Mouse (Mus musculus): ENCODE data around the gene Kcnk18. TPM values are rescaled to one million over a fixed set of nuclear protein-coding genes. Genes with fewer than 3 reads are reported as not detected.

Kcnk18 gene
- polyA plus RNA-seq, 1 experiment from 2014 or later, result not detected

GRCm38 (mm10) chr19:59238630-59239029 lies 19.6 kb downstream of the Kcnk18 start:
- H3K9me3 ChIP-seq, result 0 out of 2 replicates have a peak, but pooled peaks cover 4% of the 10 kb centered on the region
- H3K4me1 ChIP-seq (replicated peaks), result peaks cover 13% of the 10 kb centered on the region
- H3K27me3 ChIP-seq (ENCODE audit: insufficient read depth, poor library complexity, severe bottlenecking), result peaks cover 20% of the 10 kb centered on the region
- WGBS, result 67% methylated on average over 3 of the region's 3 CpGs
- no peak overlapping the region for H3K4me3 ChIP-seq
- H3K27ac ChIP-seq, result no peak overlapping the region
- DNase-seq (ENCODE audit: low spot score), result no peak
- no peaks in the 10 kb centered on the region for H3K36me3 ChIP-seq

GRCm38 (mm10) chr19:59239124-59239817 lies 20.3 kb downstream of the Kcnk18 start:
- H3K36me3 ChIP-seq, result no peaks in the 10 kb centered on the region
- H3K27ac ChIP-seq, result no peak overlapping the region
- 29% methylated on average over 17 of the region's 17 CpGs for WGBS
- no peaks in the 10 kb centered on the region for H3K9me3 ChIP-seq
- H3K27me3 ChIP-seq (ENCODE audit: insufficient read depth, poor library complexity, severe bottlenecking), result peaks cover 20% of the 10 kb centered on the region
- peaks cover 13% of the 10 kb centered on the region for H3K4me1 ChIP-seq (replicated peaks)
- peak; percentile 84 for DNase-seq (ENCODE audit: low spot score)
- no peak overlapping the region for H3K4me3 ChIP-seq

DNA sequence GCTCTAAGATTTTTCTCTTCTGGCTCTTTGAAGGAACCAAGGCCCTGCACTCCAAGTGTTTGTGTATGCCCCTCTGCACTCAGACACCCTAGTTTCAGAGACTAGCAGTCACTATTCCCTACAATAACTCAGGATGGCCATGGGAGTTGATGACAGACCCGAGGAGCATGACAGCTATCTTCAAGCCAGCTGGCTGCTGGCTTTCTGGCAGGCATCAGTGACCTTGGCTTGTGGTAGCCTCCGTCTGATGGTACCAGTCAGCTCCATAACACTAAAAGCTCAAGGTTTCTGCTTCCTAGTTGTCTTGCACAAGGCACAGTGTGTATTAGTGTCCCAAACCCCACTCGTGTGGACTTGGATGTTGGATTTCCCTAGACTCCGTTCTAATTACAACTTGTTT lies 23.0 kb downstream of the Kcnk18 start:
- WGBS, result 88% methylated on average over 4 of the region's 4 CpGs
- H3K27me3 ChIP-seq (ENCODE audit: insufficient read depth, poor library complexity, severe bottlenecking), result peaks cover 20% of the 10 kb centered on the region
- no peak for DNase-seq (ENCODE audit: low spot score)
- no peak overlapping the region for H3K27ac ChIP-seq
- H3K4me3 ChIP-seq, result no peak overlapping the region
- H3K9me3 ChIP-seq, result no peaks in the 10 kb centered on the region
- no peaks in the 10 kb centered on the region for H3K36me3 ChIP-seq
- 0 out of 2 replicates have a peak, but pooled peaks cover 6% of the 10 kb centered on the region for H3K4me1 ChIP-seq (replicated peaks)

DNA sequence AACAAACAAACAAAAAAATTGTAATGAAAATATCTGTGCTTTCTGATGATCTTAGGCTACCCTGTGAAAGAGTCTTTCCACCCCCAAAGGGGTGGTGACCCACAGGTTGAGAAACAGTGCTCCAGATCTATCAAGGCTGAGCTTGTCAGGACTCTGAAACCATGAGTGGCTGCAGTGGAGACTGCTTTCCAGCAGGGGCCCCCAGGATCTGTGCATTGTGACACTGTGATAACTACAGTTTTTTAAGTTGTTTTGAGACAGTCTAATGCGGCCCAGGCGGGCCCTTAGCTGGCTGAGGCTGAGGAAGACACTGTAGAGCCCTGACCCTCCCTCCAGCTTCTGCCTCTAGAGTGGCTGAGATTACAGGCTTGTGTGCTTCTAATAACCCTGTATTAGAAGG lies 24.0 kb downstream of the Kcnk18 start:
- Histone ChIP-seq H3K27ac (no peak overlapping the region), H3K4me1 (replicated peaks) (peaks cover 6% of the 10 kb centered on the region; the same call in 1 of the 2 replicates), H3K4me3 (no peak overlapping the region), H3K27me3 (ENCODE audit: insufficient read depth, poor library complexity, severe bottlenecking) (peaks cover 15% of the 10 kb centered on the region; the same call in 1 of the 2 replicates), H3K36me3 (no peaks in the 10 kb centered on the region), H3K9me3 (no peaks in the 10 kb centered on the region)
- 85% methylated on average over 2 of the region's 2 CpGs for WGBS
- DNase-seq (ENCODE audit: low spot score), result no peak

GRCm38 (mm10) chr19:59248144-59248543 lies 29.1 kb downstream of the Kcnk18 start:
- H3K27me3 ChIP-seq (ENCODE audit: insufficient read depth, poor library complexity, severe bottlenecking), result no peaks in the 10 kb centered on the region
- no peak for DNase-seq (ENCODE audit: low spot score)
- H3K36me3 ChIP-seq, result no peaks in the 10 kb centered on the region
- H3K4me1 ChIP-seq (replicated peaks), result peaks cover 20% of the 10 kb centered on the region
- no peaks in the 10 kb centered on the region for H3K9me3 ChIP-seq
- no peak overlapping the region for H3K4me3 ChIP-seq
- H3K27ac ChIP-seq, result no peak overlapping the region
- 81% methylated on average over 4 of the region's 4 CpGs for WGBS

- 78% methylated on average over 11 of the region's 11 CpGs for WGBS
- H3K4me3 ChIP-seq, result no peak overlapping the region
- H3K36me3 ChIP-seq, result no peaks in the 10 kb centered on the region
- H3K27me3 ChIP-seq (ENCODE audit: insufficient read depth, poor library complexity, severe bottlenecking), result no peaks in the 10 kb centered on the region
- peaks cover 20% of the 10 kb centered on the region for H3K4me1 ChIP-seq (replicated peaks)
- peak; percentile 23 for DNase-seq (ENCODE audit: low spot score)
- no peak overlapping the region for H3K27ac ChIP-seq
- no peaks in the 10 kb centered on the region for H3K9me3 ChIP-seq
These were observed 29.7 kb downstream of the Kcnk18 start for GRCm38 (mm10) chr19:59248553-59249286.

DNA sequence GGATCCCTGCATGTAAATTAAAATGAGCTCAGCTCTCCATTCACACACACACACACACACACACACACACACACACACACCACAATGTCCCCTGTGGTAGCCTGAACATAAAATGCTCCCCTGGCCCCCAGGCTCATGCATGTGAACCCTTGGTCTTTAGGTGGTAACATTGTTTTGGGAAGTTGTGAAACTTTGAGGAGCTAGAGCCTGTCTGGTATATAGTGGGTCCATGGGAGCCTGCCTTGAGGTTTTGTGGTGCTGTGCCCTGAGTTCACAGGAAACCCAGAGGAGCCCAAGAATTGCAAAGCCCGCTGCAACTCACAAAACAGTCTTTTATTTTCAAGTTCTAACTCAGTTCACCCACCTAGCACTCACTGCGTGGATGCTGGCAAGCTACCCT lies 33.6 kb downstream of the Kcnk18 start:
- H3K27ac ChIP-seq, result no peak overlapping the region
- 69% methylated on average over 2 of the region's 2 CpGs for WGBS

GRCm38 (mm10) chr19:59259633-59260032 lies 40.6 kb downstream of the Kcnk18 start:
- Histone ChIP-seq H3K27ac (no peak overlapping the region), H3K9me3 (no peaks in the 10 kb centered on the region; the same call in 1 of the 2 replicates), H3K4me1 (replicated peaks) (peaks cover 32% of the 10 kb centered on the region), H3K36me3 (no peaks in the 10 kb centered on the region), H3K27me3 (ENCODE audit: insufficient read depth, poor library complexity, severe bottlenecking) (peaks cover 59% of the 10 kb centered on the region), H3K4me3 (no peak overlapping the region)
- 22% methylated on average over 5 of the region's 5 CpGs for WGBS
- DNase-seq (ENCODE audit: low spot score), result no peak

More for the DNA sequence above, 33.6 kb downstream of the Kcnk18 start:
- DNase-seq (ENCODE audit: low spot score), result no peak
- Histone ChIP-seq H3K4me3 (no peak overlapping the region), H3K36me3 (no peaks in the 10 kb centered on the region), H3K27me3 (ENCODE audit: insufficient read depth, poor library complexity, severe bottlenecking) (no peaks in the 10 kb centered on the region), H3K9me3 (no peaks in the 10 kb centered on the region; the same call in 1 of the 2 replicates), H3K4me1 (replicated peaks) (peaks cover 15% of the 10 kb centered on the region)

GRCm38 (mm10) chr19:59260718-59261442 lies 41.9 kb downstream of the Kcnk18 start, which contains the start of gene Slc18a2:
Gene Slc18a2, plus strand, starts transcription at chr19:59260896.
- Histone ChIP-seq H3K4me3 (peak within 1 kb of the TSS; percentile 61), H3K4me1 (replicated peaks) (peaks cover 44% of the 10 kb centered on the region), H3K36me3 (no peaks in the 10 kb centered on the region), H3K9me3 (no peaks in the 10 kb centered on the region; the same call in 1 of the 2 replicates), H3K27me3 (ENCODE audit: insufficient read depth, poor library complexity, severe bottlenecking) (peaks cover 65% of the 10 kb centered on the region), H3K27ac (peak within 1 kb of the TSS; percentile 73)
- peak; percentile 67 for DNase-seq (ENCODE audit: low spot score)
- under 1% methylated on average over 55 of the region's 55 CpGs for WGBS

- H3K27me3 ChIP-seq (ENCODE audit: insufficient read depth, poor library complexity, severe bottlenecking), result peaks cover 72% of the 10 kb centered on the region
These were observed 42.6 kb downstream of the Kcnk18 start for GRCm38 (mm10) chr19:59261604-59262003.

DNA sequence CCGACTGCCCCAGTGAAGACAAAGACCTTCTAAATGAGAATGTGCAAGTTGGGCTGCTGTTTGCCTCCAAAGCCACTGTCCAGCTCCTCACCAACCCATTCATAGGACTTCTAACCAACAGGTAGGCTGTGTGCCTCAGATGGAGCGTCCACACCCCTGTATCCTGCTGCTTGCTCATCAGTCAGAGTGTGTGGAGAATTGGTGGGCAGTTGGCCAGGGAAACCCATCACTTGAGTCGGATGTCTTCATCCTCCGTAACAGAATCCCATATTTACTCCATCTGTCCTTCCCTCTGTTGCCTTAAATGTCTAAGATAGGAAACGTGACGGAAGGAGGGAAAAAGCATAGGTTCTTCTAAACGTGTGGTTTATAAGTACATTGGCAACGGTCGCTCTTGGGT lies 44.2 kb downstream of the Kcnk18 start:
- Histone ChIP-seq H3K4me1 (replicated peaks) (peaks cover 67% of the 10 kb centered on the region), H3K27me3 (ENCODE audit: insufficient read depth, poor library complexity, severe bottlenecking) (peaks cover 74% of the 10 kb centered on the region)

More at GRCm38 (mm10) chr19:59261604-59262003, 42.6 kb downstream of the Kcnk18 start:
- H3K9me3 ChIP-seq, result no peaks in the 10 kb centered on the region; the same call in 1 of the 2 replicates
- H3K4me3 ChIP-seq, result peak overlapping the region; percentile 61
- 40% methylated on average over 7 of the region's 7 CpGs for whole genome bisulfite sequencing
- no peaks in the 10 kb centered on the region for H3K36me3 ChIP-seq
- H3K4me1 ChIP-seq (replicated peaks), result peaks cover 51% of the 10 kb centered on the region
- DNase-seq (ENCODE audit: low spot score), result no peak
- peak overlapping the region; percentile 73; the same call in 1 of the 2 replicates for H3K27ac ChIP-seq

DNA sequence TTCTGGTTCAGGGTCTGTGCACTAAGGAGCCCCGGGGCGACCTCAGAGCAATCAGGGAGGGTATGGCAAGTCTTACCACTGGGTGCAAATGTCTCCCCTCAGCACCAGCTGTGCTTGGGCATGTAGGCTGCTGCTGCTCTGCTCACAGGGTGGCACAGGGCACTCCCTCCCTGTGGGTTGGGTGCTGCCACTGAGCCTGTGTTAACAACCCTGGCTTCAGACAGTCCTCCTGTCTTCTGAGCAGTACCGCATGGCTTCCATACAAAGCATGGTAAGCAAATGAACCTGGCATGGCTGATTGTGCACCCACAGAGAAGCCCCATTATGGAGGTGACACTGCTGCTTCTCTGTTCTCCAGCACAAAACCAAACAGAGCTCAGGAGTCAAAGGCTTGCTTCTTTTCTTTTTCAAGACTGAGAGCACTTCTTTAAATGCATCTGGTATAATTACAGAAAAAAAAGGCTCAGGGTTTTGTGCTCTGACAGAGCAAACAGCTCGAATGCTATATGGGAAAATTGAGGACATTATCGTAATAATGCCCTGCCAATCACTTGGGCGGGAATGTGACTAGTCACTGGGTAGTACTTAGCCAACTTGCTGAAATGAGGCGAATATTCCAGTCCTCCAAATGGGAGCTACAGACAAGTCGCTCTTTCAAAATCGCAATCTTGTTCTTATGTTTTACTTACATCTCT lies 46.0 kb downstream of the Kcnk18 start:
- Histone ChIP-seq H3K27ac (0 out of 2 replicates have a peak overlapping the region, but pooled peaks have one; percentile 3), H3K27me3 (ENCODE audit: insufficient read depth, poor library complexity, severe bottlenecking) (peaks cover 67% of the 10 kb centered on the region), H3K4me3 (no peak overlapping the region), H3K9me3 (no peaks in the 10 kb centered on the region), H3K36me3 (no peaks in the 10 kb centered on the region), H3K4me1 (replicated peaks) (peaks cover 60% of the 10 kb centered on the region)
- 61% methylated on average over 9 of the region's 9 CpGs for WGBS
- no peak for DNase-seq (ENCODE audit: low spot score)

More for the DNA sequence above, 44.2 kb downstream of the Kcnk18 start:
- H3K27ac ChIP-seq, result no peak overlapping the region
- no peaks in the 10 kb centered on the region for H3K36me3 ChIP-seq
- no peak overlapping the region for H3K4me3 ChIP-seq
- H3K9me3 ChIP-seq, result no peaks in the 10 kb centered on the region
- no peak for DNase-seq (ENCODE audit: low spot score)
- WGBS, result 87% methylated on average over 9 of the region's 9 CpGs

All from hindbrain, embryonic 10.5 days (tissue).